Mouse (Mus musculus) gastrocnemius, adult 8-10 months (tissue): Measurements from ENCODE around the gene Ugt1a6b. TPM values are rescaled to one million over a fixed set of nuclear protein-coding genes. Genes with fewer than 3 reads are reported as not detected.
"Not testable (repeated sequence)": the region's sequence is repeated elsewhere in the genome, so short reads cannot be mapped to it uniquely, and the experiment has no call there.

Experiments
- DNase-seq, 2 experiments: peaks; one replicate each; pipeline ENCODE4 v3.0.0; 2022; ENCODE audit warnings: low spot score in 2 of 2
- total RNA-seq, 4 experiments: library from RNA; stranded (reverse); gene quantifications; 2 replicates each; pipeline ENCODE4 v1.2.4; 2022

Gene Ugt1a6b
- 1 to 10 TPM in 1 of 4 experiments, under 1 TPM in 1, not detected in 2; 0.72 to 1.3 TPM for total RNA-seq

DNA sequence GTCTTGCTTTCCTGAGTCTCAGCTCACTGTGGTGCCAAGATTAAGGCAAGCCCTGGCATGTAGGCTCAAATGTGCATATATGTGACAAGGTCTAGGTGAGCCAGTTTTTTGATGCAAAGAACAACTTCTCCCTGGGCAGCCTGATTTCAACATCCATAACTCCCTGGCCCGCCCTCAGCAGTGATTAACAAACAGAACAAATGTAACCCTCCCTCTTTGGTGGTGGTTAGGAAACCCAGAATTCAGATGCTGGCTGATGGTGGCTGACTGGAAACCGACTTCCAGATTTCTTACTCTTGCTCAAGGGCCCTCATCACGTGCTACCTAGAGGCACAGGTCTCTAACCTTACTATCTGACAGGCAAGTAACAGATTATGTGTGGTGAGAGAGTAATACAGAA is at the start of gene Ugt1a6b:
TSS of gene Ugt1a6b (plus strand) at position 234 of the 400 bp plus-strand sequence.
- DNase-seq, result not testable (repeated sequence)

DNA sequence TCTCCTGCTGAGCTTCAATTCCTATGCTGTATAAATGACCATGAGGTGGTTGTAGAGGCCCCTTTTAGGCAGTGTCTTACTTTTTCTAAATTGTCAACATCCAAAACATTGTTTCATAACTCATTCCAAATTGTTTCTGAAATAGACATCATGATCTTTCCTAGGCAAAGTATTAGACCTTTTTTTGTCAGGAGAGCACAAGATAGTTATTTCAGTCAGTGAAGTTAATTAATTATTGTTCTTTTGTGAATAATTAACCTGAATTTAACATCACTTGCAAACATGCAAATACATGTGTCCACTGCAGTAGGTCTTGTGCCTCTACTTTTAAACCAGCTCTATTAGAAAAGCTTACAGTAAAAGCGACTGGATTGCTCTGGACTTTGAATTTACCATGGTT is 48.0 kb upstream of the Ugt1a6b start, which contains the start of gene Ugt1a10:
TSS of gene Ugt1a10 (plus strand) at position 301 of the 400 bp plus-strand sequence.
- no peak for DNase-seq

DNA sequence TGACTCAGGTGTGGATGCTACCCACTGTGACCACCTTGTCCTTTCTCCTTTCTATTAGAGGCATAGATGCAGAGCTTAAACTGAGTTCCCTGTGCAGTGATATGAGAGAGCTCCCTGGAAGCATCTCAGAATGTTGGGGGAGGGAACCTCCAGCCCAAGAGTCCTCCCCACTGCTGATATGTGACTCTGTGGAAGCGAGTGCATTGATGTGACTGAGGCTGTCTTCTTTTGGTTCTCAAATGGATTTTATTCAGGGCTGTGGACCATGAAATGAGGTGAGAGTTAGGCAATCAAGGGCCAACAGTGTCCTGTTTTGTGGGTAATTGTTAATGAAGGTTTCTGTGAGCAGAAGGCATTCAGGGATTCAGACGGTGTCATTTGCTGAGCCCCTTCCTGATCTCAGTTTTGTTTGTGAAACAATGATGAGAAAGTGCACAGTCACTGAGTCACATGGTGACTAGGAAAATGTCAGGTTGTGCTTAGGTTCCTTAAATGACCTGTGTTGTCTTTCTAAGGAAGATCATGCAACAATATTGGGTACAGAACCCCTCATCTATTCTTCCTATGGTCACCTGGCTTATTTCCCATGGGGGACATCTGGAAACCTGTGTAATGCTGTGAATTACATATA is 36.5 kb upstream of the Ugt1a6b start:
- DNase-seq, result not testable (repeated sequence)

DNA sequence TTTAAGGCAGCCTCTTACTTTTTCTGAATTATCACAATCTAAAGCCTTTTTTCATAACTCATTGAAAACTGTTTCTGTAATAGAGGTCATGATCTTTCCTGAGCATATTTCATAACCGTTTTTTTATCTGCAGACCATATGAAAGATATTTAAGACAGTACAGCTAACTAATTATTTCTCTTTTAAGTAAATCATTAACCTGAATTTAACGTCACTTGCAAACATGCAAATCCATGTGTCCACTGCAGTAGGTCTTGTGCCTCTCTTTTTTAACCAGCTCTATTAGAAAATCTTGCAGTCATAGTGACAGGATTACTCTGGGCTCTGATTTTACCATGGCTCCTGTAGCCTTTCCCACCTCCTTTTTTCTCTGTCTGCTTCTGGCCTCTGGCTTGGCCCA is 32.6 kb upstream of the Ugt1a6b start, which contains the start of gene Ugt1a9:
TSS of gene Ugt1a9 (plus strand) at position 306 of the 400 bp plus-strand sequence.
- DNase-seq, result no peak

DNA sequence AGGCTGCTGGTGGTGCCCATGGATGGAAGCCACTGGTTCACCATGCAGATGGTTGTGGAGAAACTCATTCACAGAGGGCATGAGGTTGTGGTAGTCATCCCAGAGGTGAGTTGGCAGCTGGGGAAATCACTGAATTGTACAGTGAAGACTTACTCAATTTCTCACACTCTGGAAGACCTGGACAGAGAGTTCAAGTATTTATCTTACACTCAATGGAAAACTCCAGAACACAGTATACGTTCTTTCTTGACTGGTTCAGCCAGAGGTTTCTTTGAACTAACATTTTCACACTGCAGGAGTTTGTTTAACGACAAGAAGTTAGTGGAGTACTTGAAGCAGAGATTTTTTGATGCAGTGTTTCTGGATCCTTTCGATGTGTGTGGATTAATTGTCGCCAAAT is 32.1 kb upstream of the Ugt1a6b start:
- DNase-seq, result no peak

DNA sequence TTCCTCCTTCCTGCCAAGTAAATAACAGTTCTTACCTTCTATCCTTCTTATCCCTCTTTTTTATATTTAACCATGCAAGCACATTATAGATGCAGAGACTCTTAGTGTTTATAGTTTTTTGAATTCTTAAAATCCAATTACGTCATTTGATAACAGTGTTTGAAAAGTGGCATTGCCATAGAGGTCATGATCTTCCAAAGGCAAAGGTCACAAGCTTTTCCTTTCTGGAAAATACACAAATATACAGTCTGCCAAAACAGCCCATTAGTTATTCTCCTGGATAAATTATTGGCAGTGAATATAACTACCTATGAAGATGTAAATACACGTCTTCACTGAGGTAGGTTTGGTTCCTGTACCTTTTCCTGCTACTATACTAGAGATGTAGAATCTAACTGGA is 28.6 kb upstream of the Ugt1a6b start:
- no peak for DNase-seq

DNA sequence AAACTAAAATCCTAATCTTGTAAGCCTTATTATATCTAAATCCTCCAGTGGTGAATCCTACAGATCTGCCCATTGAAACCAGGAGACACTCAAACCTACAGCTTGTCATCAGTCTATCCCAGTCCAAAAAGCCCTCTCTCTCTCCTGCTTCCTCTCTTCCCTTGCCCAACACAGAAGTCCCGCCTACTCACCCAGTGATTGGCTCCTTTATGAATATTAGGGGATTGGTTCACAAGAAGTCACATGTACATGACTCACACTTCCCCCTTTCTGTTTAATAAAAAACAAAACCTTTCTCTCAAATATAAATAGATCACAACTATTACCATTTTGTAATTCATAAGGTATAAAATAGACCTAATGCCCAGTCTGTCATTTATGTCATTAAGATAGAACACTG is 25.9 kb upstream of the Ugt1a6b start:
- DNase-seq, result no peak

DNA sequence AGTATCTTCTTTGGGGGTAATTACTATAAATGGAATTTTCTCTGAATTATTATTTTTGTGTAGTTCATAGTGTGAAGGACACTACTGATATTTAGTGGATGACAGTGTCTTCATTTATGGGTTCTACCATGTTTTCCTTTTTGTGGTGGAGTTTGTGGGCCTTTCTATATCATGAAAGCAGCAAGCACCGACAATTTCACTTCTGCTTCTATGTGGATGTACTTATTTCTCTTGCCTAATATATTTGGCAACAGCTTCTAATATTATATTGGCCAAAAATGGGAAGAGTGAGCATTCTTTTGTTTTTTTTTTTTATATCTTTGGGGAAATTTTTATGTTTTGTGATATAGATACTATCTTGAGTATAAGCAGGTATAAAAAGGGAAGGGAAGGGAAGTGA is 21.4 kb upstream of the Ugt1a6b start:
- DNase-seq, result no peak

DNA sequence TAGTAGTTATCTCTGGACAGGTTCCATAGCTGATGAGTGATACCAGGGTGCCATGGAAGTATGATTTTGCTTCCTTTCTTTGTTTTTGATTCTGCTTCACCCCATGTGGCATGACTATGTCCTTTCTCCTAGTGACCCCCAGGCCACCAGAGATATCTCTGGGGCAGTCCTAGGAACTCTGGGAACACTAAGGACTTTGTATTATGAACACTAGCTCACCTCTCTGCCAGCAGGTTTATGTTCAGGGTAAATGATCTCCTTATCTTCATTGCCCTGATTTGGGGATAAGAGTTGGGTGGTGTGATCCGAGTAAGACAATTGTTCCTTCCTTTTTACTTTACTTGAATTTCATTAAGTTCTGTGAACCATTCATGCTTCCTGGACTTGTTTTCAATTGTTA is 16.9 kb upstream of the Ugt1a6b start:
- DNase-seq, result no peak

DNA sequence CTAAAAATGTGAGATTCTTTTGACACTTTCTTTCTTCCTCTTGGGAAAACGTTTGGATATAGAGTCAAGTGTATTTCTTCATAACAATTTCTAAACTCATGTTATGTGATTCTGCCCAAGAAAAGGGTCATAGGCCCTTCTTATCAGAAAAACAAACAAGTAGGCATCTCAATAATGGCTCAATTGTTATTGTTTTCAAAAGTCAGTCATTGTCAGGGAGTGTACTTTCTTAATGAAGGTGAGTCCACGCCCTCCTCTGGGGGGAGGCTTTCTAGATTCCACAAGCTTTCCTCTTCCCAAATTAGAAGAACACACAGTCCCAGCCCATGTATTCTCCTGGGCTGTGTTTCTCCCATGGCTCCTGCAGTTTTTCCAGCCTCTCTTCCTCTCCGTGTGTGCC is 15.5 kb upstream of the Ugt1a6b start, which contains the start of gene Ugt1a8:
TSS of gene Ugt1a8 (plus strand) at position 301 of the 400 bp plus-strand sequence.
- no peak for DNase-seq

DNA sequence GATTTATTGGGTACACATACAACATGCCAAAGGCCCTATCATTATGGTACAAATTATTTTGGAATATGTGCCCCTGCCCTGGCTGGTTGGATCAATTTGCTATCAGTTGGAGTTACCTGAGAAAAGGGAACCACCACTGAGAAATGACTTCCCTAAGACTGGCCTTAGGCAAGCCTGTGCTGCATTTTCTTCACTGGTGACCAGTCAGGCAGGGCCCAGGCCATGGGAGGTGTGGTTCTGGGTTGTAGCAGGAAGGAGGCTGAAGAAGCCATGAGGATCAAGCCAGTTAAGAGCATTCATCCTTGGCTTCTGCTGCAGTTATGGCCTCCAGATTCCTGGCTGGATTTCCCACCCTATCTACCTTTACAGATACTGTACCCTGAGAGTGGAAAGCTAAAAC is 10.7 kb upstream of the Ugt1a6b start:
- DNase-seq, result no peak

DNA sequence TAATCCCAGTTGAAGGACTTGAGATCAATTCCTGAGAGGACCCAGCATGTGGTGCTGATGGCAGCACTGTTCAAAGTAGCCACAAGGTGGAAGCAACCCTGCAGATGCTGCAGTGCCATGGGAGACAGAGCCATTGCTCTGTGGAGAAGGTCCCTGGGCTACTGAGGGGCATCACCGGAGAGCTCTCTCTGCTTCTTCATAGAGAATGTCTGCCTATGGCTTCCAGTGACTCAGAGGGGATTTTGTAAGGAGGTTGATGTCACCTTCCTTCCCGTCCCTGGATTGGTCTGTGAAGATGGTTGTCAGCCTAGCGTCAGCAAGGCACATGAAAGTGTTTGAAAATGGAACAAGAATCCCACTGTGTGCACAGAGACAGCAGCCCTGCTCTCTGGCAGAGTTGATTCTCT is 8.8 kb upstream of the Ugt1a6b start:
- DNase-seq, result not testable (repeated sequence)

DNA sequence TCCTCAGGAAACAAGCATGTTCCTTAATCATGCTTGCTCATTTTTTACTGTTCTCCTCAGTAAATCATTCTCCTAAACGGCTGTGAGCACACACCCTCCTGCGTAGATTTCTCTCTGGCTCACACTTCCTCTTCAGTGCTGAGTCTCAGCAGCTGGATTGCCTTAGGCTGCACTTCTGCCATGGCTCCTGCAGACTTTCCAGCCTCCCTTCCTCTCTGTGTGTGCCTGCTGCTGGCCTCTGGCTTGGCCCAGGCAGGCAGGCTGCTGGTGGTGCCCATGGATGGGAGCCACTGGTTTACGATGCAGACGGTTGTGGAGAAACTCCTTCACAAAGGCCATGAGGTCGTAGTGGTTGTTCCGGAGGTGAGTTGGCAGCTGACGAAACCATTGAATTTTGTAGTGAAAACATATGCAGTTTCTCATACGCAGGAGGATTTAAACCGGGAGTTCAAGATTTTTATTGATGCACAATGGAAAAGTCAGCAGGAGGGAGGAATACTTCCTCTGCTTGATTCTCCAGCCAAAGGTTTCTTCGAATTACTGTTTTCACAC is 8.0 kb upstream of the Ugt1a6b start, which contains the start of gene Ugt1a7c:
TSS of gene Ugt1a7c (plus strand) at position 122 of the 552 bp plus-strand sequence.
- DNase-seq, result no peak

DNA sequence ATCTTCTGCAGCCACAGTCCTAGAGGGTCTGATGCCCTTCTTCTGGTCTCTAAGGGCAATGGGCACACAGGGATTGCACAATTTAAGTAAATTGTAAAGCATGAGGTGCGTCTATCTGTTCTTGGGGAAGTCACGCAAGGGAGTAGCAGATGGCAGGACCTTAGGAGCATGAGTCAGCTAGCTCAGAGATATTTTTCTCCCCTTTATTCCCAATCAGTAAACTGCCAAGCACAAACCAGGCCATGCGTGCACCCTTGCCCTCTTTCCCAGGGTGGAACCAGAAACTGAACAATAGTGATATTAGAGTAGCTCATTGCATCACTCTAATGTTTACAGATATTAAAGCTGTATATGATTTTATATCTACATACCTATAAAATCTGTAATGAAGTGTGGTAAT is 4.5 kb upstream of the Ugt1a6b start:
- not testable (repeated sequence) for DNase-seq

DNA sequence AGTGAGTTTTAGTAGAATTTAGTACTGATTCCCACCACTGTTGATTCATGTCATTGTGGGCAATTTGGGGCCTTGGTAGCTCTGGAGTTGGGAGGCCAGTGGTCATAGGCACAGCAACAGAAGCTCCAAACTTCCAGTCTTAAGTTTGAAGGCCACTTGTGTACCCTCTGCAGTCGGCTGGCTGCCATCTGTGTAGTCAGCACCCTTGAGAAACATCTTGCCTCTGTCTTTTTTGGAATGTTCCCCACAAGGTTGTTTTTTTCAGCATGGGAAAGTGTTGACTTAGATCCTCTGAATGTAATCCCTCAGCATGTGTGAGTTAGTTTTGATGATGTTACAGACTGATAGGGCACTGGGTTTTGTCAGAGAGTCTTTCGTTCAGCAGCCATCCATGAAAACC is 3.4 kb upstream of the Ugt1a6b start:
- not testable (repeated sequence) for DNase-seq

DNA sequence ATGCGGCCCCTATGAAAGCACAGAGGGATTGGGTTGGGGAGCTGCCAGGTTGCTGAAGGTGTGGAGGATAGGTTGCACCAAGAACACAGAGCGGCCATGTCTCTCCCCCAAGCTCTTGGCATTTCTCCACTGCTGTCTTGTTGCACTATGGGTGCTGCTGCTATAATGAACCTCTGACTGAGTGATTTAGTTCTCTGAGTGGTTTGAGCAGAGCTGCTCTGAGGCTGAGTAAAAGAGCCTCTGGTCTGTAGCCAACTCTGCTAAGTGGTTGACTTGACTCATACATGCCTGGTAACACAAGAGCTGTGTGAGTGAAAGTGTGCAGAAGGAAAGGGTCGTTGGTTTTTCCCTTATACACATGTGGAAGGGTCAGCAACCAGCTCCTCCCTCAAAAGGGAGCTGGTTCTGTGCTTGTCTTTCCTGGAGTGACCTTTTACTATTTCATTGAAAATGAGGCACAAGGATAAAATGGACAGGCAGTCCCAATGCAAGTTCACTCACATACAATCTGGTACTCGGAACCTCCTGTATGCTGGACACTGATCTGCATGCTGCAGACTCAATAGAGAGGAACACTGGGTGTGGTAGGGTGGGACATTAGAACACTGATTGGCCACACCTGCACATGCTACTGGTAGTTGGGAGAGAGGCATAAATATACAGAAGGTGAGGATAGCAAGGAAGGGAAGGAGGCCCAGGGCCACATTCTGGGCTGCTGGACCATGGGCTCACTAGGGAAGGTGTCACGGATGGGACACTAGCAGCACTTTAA is 831 bp downstream of the Ugt1a6b start:
- DNase-seq, result not testable (repeated sequence)

DNA sequence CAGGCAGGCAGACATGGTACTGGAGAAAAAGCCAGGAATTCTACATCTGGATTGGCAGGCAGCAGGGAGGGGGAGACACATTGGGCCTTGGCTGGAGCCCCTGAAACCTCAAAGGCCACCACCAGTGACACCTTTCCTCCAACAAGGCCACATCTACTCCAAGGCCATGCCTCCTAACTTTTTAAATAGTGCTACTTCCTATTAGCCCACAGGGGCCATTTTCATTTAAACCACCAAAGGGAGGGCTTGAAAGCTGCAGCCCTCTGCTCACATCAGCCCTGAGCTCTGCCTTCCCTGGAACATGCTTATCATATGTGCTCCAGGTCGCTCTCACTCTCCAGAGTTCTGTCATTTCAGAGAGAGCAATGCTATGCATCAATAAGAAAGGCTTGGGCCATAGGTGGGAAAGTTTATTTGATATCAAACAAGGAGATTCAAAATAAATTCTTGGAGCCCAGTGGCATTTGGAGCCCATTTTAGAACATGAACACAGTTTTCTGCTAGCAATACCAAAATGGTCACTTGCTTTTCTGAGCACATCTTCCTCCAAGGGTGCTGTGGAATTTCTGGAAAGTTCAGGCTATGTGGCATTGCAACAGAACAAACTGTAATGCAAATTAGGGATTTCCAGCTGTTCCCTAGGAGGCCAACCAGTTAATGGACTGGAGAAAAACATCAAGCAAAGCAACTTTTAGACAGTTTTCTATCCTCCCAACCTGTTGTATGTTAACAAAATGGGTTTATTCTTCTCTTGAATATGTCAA is 1.8 kb downstream of the Ugt1a6b start:
- no peak for DNase-seq

DNA sequence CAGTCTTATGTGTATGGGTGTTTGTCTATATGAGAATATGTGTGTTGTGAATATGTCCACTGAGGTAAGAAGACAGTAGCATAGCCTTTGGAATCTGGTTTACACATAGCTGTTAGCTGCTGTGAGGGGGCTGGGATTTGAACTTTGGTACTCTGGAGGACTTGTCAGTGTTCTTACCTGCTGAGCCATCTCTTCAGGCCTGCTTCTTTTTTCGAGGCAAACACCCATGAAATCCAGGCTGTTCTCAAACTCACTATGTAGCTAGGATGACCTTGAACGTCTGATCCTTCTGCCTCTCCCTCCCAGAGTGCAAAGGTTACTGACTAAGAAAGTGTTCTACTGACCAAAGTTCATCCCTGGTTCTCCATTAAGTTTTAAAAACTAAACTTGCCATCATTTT is 2.6 kb downstream of the Ugt1a6b start:
- DNase-seq, result no peak

DNA sequence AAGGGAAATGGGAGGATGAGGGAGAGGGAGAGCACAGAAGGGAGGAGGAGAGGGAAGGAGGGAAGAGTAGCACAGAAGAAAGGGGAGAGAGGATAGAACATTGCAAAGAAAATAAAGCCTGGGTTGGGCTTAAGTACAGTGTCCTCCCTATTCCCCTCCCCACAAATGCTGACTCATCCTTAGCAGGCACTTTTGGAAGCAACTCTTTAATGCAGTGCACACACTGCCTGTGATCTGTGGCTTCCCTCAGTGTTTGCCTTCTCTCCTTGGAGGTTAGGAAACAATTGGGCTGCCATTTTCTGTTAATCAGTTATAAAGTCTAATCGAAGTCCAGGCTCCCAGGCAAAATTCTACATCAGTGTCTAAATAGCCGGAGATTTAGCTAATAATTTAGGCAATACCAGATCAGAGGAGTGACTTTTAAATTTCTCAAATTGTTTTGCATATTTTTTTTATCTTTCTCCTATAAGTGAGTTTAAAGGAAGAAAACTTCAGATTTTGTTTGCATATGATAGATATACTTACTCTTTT is 6.0 kb downstream of the Ugt1a6b start:
- DNase-seq, result not testable (repeated sequence)

DNA sequence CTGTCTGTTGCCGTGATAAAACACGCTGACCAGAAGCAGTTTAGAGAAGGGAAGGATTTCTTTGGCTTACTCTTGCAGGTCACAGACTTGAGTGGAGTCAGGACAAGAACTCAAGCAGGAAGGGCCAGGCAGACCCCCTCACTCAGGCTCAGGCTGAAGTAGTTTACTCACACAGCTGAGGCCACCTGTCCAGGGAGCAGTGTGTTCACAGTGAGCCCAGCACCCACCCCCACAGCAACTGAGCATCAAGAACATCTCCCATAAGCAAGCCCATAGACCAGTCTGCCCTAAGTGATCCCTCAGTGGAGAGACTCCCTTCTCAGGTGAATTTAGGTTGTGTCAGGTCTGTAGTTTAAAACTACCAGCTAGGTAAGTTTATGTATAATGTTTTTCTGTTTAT is 6.6 kb downstream of the Ugt1a6b start:
- DNase-seq, result not testable (repeated sequence)

DNA sequence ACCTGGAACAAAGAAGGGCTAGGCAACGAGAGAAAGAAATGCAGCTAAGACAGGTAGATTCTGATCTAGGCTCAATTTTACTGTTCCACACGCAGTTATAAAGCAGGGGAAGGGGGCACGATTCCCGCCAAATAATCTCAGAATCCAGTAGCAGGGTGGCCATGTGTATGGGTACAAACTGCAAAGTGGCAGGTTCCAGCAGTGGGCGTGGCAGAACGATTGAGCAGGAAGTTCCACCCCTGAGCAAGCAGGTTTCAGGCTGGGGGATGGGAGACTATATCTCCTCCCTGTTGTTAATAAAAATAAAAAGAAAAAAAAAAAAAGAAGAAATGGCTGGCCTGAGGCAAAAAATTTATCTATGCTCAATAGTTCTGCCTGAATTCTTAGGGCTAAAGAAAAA is 9.7 kb downstream of the Ugt1a6b start:
- DNase-seq, result not testable (repeated sequence)
